Mouse (Mus musculus) MEL (cell line): Measurements from ENCODE around the gene Dock10. TPM values are rescaled to one million over a fixed set of nuclear protein-coding genes. Genes with fewer than 3 reads are reported as not detected.
A peak's percentile ranks its signal among the peaks of the same experiment; 100 is the strongest.

Source experiments
- DNase-seq: peaks from one replicate; pipeline ENCODE4 v3.0.0; 2011; ENCODE audit warnings: low read depth, low spot score
- H3K27ac ChIP-seq: 2 replicates; pipeline ENCODE4 v1.5.1; 2012; ENCODE audit warnings: low read depth, mild to moderate bottlenecking, control low read depth, low read length, moderate library complexity; ENCODE audit not compliant: control insufficient read depth
- H3K27me3 ChIP-seq, 2 experiments: fragments of 150-350 bp in 1 of 2; sonication (generic) in 1 of 2; 2 replicates each; pipeline ENCODE4 v1.6.1; 2012; ENCODE audit warnings: low read length in 2 of 2, mild to moderate bottlenecking in 2 of 2, improper control_type of control experiment in 1 of 2, moderate library complexity in 1 of 2; ENCODE audit not compliant: insufficient read depth in 2 of 2, control insufficient read depth in 1 of 2
- H3K36me3 ChIP-seq, 2 experiments: 2 replicates each; pipeline ENCODE4 v1.6.1; 2012 to 2014; ENCODE audit warnings: low read length in 2 of 2, improper control_type of control experiment in 1 of 2, inconsistent platforms in 1 of 2, mild to moderate bottlenecking in 1 of 2; ENCODE audit not compliant: insufficient read depth in 2 of 2, control insufficient read depth in 1 of 2
- H3K4me1 ChIP-seq, 2 experiments: fragments of 150-350 bp in 1 of 2; sonication (generic) in 1 of 2; 2 replicates each; pipeline ENCODE4 v1.6.1; 2012; ENCODE audit warnings: low read length in 2 of 2, improper control_type of control experiment in 1 of 2, mild to moderate bottlenecking in 1 of 2; ENCODE audit not compliant: insufficient read depth in 2 of 2, control insufficient read depth in 1 of 2
- H3K4me3 ChIP-seq, 2 experiments: fragments of 150-350 bp in 1 of 2; sonication (generic) in 1 of 2; 2 replicates each; pipeline ENCODE4 v1.5.1; 2012; ENCODE audit warnings: low read depth in 2 of 2, low read length in 2 of 2, mild to moderate bottlenecking in 2 of 2, moderate library complexity in 2 of 2, control low read depth in 1 of 2, improper control_type of control experiment in 1 of 2; ENCODE audit not compliant: control insufficient read depth in 1 of 2, insufficient read depth in 1 of 2
- H3K79me2 ChIP-seq: 2 replicates; pipeline ENCODE4 v1.6.1; 2012; ENCODE audit warnings: mild to moderate bottlenecking, low read length, moderate library complexity; ENCODE audit not compliant: control insufficient read depth, poor library complexity, insufficient read depth
- H3K9ac ChIP-seq: 2 replicates; pipeline ENCODE4 v1.6.1; 2012; ENCODE audit warnings: low read depth, mild to moderate bottlenecking, control low read depth, low read length, moderate library complexity; ENCODE audit not compliant: control insufficient read depth, poor library complexity, severe bottlenecking
- H3K9me3 ChIP-seq: fragments of 150-350 bp; sonication (generic); replicated peaks from 2 replicates; pipeline ENCODE4 v1.6.1; 2012; ENCODE audit warnings: mild to moderate bottlenecking, low read length, improper control_type of control experiment, moderate library complexity; ENCODE audit not compliant: insufficient read depth
- BHLHE40 ChIP-seq: IDR thresholded peaks from 2 replicates; pipeline ENCODE4 v1.6.1; 2012; ENCODE audit warnings: low read depth, mild to moderate bottlenecking, inconsistent platforms, low read length, improper control_type of control experiment, borderline replicate concordance
- CHD1 ChIP-seq: IDR thresholded peaks from 2 replicates; pipeline ENCODE4 v1.6.1; 2012; ENCODE audit warnings: low read depth, mild to moderate bottlenecking, inconsistent platforms, low read length, improper control_type of control experiment
- CTCF ChIP-seq, 3 experiments: IDR thresholded peaks in 2 of 3; conservative IDR thresholded peaks in 1 of 3; 2 replicates each; pipeline ENCODE4 v1.5.1; 2011 to 2012; ENCODE audit warnings: low read length in 3 of 3, low read depth in 2 of 3, mild to moderate bottlenecking in 2 of 3, improper control_type of control experiment in 1 of 3, inconsistent platforms in 1 of 3, mixed read lengths in 1 of 3, moderate library complexity in 1 of 3; ENCODE audit not compliant: control insufficient read depth in 1 of 3, insufficient read depth in 1 of 3, poor library complexity in 1 of 3, severe bottlenecking in 1 of 3
- E2F4 ChIP-seq: IDR thresholded peaks from 2 replicates; pipeline ENCODE4 v1.6.1; 2011; ENCODE audit warnings: low read depth, low read length, improper control_type of control experiment, borderline replicate concordance
- ELF1 ChIP-seq: IDR thresholded peaks from 2 replicates; pipeline ENCODE4 v1.6.1; 2014; ENCODE audit warnings: low read depth, mild to moderate bottlenecking, inconsistent platforms, low read length, improper control_type of control experiment, moderate library complexity
- EP300 ChIP-seq, 2 experiments: IDR thresholded peaks; 2 replicates each; pipeline ENCODE4 v1.6.1; 2011; ENCODE audit warnings: improper control_type of control experiment in 2 of 2, low read length in 2 of 2, low read depth in 1 of 2, mild to moderate bottlenecking in 1 of 2
- ETS1 ChIP-seq: IDR thresholded peaks from 2 replicates; pipeline ENCODE4 v1.6.1; 2012; ENCODE audit warnings: low read depth, mild to moderate bottlenecking, inconsistent platforms, low read length, improper control_type of control experiment, moderate library complexity
- GABPA ChIP-seq: IDR thresholded peaks from 2 replicates; pipeline ENCODE4 v1.6.1; 2012; ENCODE audit warnings: low read depth, mild to moderate bottlenecking, inconsistent platforms, low read length, improper control_type of control experiment, moderate library complexity
- GATA1 ChIP-seq: IDR thresholded peaks from 2 replicates; pipeline ENCODE4 v1.6.1; 2011; ENCODE audit warnings: low read depth, low read length, improper control_type of control experiment
- JUND ChIP-seq: IDR thresholded peaks from 2 replicates; pipeline ENCODE4 v1.6.1; 2011; ENCODE audit warnings: low read depth, mild to moderate bottlenecking, improper control_type of control experiment, low read length
- KAT2A ChIP-seq: conservative IDR thresholded peaks from 2 replicates; pipeline ENCODE4 v1.6.1; 2012; ENCODE audit warnings: low read depth, low read length, improper control_type of control experiment, inconsistent platforms
- MAFK ChIP-seq: IDR thresholded peaks from 2 replicates; pipeline ENCODE4 v1.6.1; 2011; ENCODE audit warnings: low read depth, mild to moderate bottlenecking, low read length, improper control_type of control experiment, borderline replicate concordance
- MAX ChIP-seq: IDR thresholded peaks from 2 replicates; pipeline ENCODE4 v1.6.1; 2011; ENCODE audit warnings: low read length, improper control_type of control experiment
- MXI1 ChIP-seq: IDR thresholded peaks from 2 replicates; pipeline ENCODE4 v1.6.1; 2011; ENCODE audit warnings: mild to moderate bottlenecking, low read depth, low read length, improper control_type of control experiment
- MYB ChIP-seq: IDR thresholded peaks from 2 replicates; pipeline ENCODE4 v1.6.1; 2011; ENCODE audit warnings: mild to moderate bottlenecking, low read depth, low read length, improper control_type of control experiment
- NELFE ChIP-seq: IDR thresholded peaks from 2 replicates; pipeline ENCODE4 v1.6.1; 2011; ENCODE audit warnings: low read depth, low read length, improper control_type of control experiment
- POLR2A ChIP-seq, 2 experiments: IDR thresholded peaks; 2 replicates each; pipeline ENCODE4 v1.6.1; 2011 to 2012; ENCODE audit warnings: low read length in 2 of 2, mild to moderate bottlenecking in 2 of 2, control low read depth in 1 of 2, improper control_type of control experiment in 1 of 2, low read depth in 1 of 2, moderate library complexity in 1 of 2; ENCODE audit not compliant: control insufficient read depth in 1 of 2, insufficient read depth in 1 of 2, poor library complexity in 1 of 2
- POLR2AphosphoS2 ChIP-seq: IDR thresholded peaks from 2 replicates; pipeline ENCODE4 v1.6.1; 2011; ENCODE audit warnings: low read length, improper control_type of control experiment
- POLR2AphosphoS5 ChIP-seq: IDR thresholded peaks from 2 replicates; pipeline ENCODE4 v1.6.1; 2012; ENCODE audit warnings: low read depth, borderline replicate concordance, mild to moderate bottlenecking, inconsistent platforms, low read length, moderate library complexity, mixed read lengths
- RCOR1 ChIP-seq: IDR thresholded peaks from 2 replicates; pipeline ENCODE4 v1.6.1; 2012; ENCODE audit warnings: low read depth, mild to moderate bottlenecking, inconsistent platforms, low read length, improper control_type of control experiment
- TAL1 ChIP-seq: IDR thresholded peaks from 2 replicates; pipeline ENCODE4 v1.6.1; 2012; ENCODE audit warnings: mild to moderate bottlenecking, inconsistent platforms, low read length, moderate library complexity, mixed read lengths
- TCF12 ChIP-seq: IDR thresholded peaks from 2 replicates; pipeline ENCODE4 v1.6.1; 2014; ENCODE audit warnings: low read depth, mild to moderate bottlenecking, inconsistent platforms, low read length, improper control_type of control experiment, moderate library complexity
- UBTF ChIP-seq: IDR thresholded peaks from 2 replicates; pipeline ENCODE4 v1.6.1; 2012; ENCODE audit warnings: low read depth, mild to moderate bottlenecking, inconsistent platforms, low read length, improper control_type of control experiment, moderate library complexity, borderline replicate concordance; ENCODE audit not compliant: insufficient read depth
- USF1 ChIP-seq: IDR thresholded peaks from 2 replicates; pipeline ENCODE4 v1.6.1; 2014; ENCODE audit warnings: low read depth, mild to moderate bottlenecking, inconsistent platforms, low read length, improper control_type of control experiment, moderate library complexity
- USF2 ChIP-seq, 2 experiments: IDR thresholded peaks; 2 replicates each; pipeline ENCODE4 v1.6.1; 2011 to 2012; ENCODE audit warnings: improper control_type of control experiment in 2 of 2, low read length in 2 of 2, borderline replicate concordance in 1 of 2, inconsistent platforms in 1 of 2, low read depth in 1 of 2, mild to moderate bottlenecking in 1 of 2; ENCODE audit not compliant: insufficient read depth in 1 of 2
- ZC3H11A ChIP-seq: IDR thresholded peaks from 2 replicates; pipeline ENCODE4 v1.6.1; 2012; ENCODE audit warnings: low read depth, mild to moderate bottlenecking, inconsistent platforms, low read length, improper control_type of control experiment
- ZKSCAN1 ChIP-seq: IDR thresholded peaks from 2 replicates; pipeline ENCODE4 v1.6.1; 2012; ENCODE audit warnings: low read depth, mild to moderate bottlenecking, inconsistent platforms, low read length, improper control_type of control experiment, moderate library complexity
- ZNF384 ChIP-seq: IDR thresholded peaks from 2 replicates; pipeline ENCODE4 v1.6.1; 2012; ENCODE audit warnings: low read depth, mild to moderate bottlenecking, inconsistent platforms, low read length, improper control_type of control experiment
- polyA plus RNA-seq, 2 experiments: library from polyadenylated mRNA; stranded (reverse) in 1 of 2; unstranded in 1 of 2; fragments of >175 nt in 1 of 2; fragments of >200 nt in 1 of 2; gene quantifications; 2 replicates each; pipeline versions ENCODE4 v1.2.1 to v1.2.4; 2012; ENCODE audit warnings: low replicate concordance in 2 of 2, low read depth in 1 of 2; ENCODE audit not compliant: insufficient read length in 2 of 2, insufficient read depth in 1 of 2, missing spikeins in 1 of 2
- total RNA-seq: library from RNA; depleted of rRNA; stranded (reverse); fragments of 300-350 nt; gene quantifications from 2 replicates; pipeline ENCODE4 v1.2.3, GENCODE M21; 2012

Gene Dock10
- total and polyA plus RNA-seq, 3 experiments = 11.5 to 74.0 (median 14.3) TPM

- H3K4me3 ChIP-seq = no peak overlapping the region
- peak; percentile 57 for DNase-seq
- H3K4me1 ChIP-seq = peaks cover under 1 to 5% of the 10 kb centered on the region in 2 experiments; a peak in 3 of 4 replicates
- no peaks in the 10 kb centered on the region for H3K9me3 ChIP-seq
- H3K27me3 ChIP-seq = no peaks in the 10 kb centered on the region
- peaks cover 0 to 2% of the 10 kb centered on the region in 2 experiments; a peak in 1 of 4 replicates for H3K36me3 ChIP-seq
- TF ChIP-seq MAX (no peak), POLR2A (IDR thresholded peaks at IDR 0.05; ENCODE audit: control insufficient read depth in 1 of 2, insufficient read depth in 1 of 2, low read depth in 1 of 2, low read length in 2 of 2, poor library complexity in 1 of 2) (no peak), BHLHE40 (no peak), ETS1 (no peak), EP300 (IDR thresholded peaks at IDR 0.05; ENCODE audit: low read depth in 1 of 2, low read length in 2 of 2) (no peak), TAL1 (no peak), UBTF (no peak), RCOR1 (no peak), POLR2AphosphoS5 (no peak), USF2 (IDR thresholded peaks at IDR 0.05; ENCODE audit: borderline replicate concordance in 1 of 2, insufficient read depth in 1 of 2, low read depth in 1 of 2, low read length in 2 of 2) (no peak), JUND (no peak), ZKSCAN1 (no peak), ZNF384 (no peak), KAT2A (no peak), POLR2AphosphoS2 (no peak), E2F4 (no peak), ELF1 (no peak), TCF12 (no peak), MXI1 (no peak)
- H3K79me2 ChIP-seq = no peaks in the 10 kb centered on the region
- no peak overlapping the region for H3K27ac ChIP-seq
- H3K9ac ChIP-seq = no peak overlapping the region
These were observed 98.7 kb downstream of the Dock10 start for GRCm38 (mm10) chr1:80659465-80660245.

GRCm38 (mm10) chr1:80656389-80656788, 101.9 kb downstream of the Dock10 start:
- Histone ChIP-seq H3K4me1 (peaks cover 0 to 5% of the 10 kb centered on the region in 2 experiments; a peak in 2 of 4 replicates), H3K27ac (no peak overlapping the region), H3K9ac (no peak overlapping the region), H3K36me3 (no peaks in the 10 kb centered on the region; a peak in 2 of 4 replicates), H3K27me3 (no peaks in the 10 kb centered on the region), H3K4me3 (no peak overlapping the region)
- TF ChIP-seq ZC3H11A (no peak), MYB (no peak), MAX (no peak), GABPA (no peak), CTCF (IDR thresholded peaks at IDR 0.05 in 2 of 3, conservative IDR thresholded peaks at IDR 0.05 in 1 of 3; ENCODE audit: control insufficient read depth in 1 of 3, insufficient read depth in 1 of 3, low read depth in 2 of 3, low read length in 3 of 3, poor library complexity in 1 of 3, severe bottlenecking in 1 of 3) (no peak), NELFE (no peak), USF1 (no peak), E2F4 (no peak), KAT2A (no peak), POLR2AphosphoS5 (no peak), GATA1 (no peak), CHD1 (no peak), MAFK (no peak), EP300 (IDR thresholded peaks at IDR 0.05; ENCODE audit: low read depth in 1 of 2, low read length in 2 of 2) (no peak)
- TF ChIP-seq, all 39 proteins: peak for 0
- Histone ChIP-seq H3K9me3 (no peaks in the 10 kb centered on the region), H3K79me2 (no peaks in the 10 kb centered on the region)
- DNase-seq = no peak
